Mouse (Mus musculus) brain, adult 2 months (tissue): ENCODE data around the gene Wdr25.

ENCODE experiments used
- DNase-seq: peaks from one replicate; pipeline ENCODE4 v3.0.0; 2011; ENCODE audit warnings: low read depth, low spot score

Wdr25 gene

DNA sequence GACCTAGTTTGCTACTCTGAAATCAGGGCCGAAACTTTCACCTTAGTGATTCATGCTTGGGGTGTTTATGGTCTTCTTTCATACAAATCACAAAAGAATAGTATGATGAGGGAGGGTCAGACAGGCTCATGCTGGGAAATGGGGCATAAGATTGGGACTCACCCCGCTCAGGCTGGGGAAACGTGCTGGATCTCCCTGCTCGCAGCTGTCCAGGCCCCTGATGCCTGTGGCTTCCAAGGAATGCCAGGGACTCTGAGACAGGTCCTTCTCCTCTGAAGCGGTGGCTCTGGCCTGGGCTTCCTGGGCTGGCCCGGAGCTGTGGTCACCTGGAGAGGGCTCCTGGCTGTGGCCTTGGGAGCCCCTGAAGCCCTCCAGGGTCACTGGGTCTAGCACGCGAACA lies 165.2 kb downstream of the Wdr25 start:
- no peak for DNase-seq

DNA sequence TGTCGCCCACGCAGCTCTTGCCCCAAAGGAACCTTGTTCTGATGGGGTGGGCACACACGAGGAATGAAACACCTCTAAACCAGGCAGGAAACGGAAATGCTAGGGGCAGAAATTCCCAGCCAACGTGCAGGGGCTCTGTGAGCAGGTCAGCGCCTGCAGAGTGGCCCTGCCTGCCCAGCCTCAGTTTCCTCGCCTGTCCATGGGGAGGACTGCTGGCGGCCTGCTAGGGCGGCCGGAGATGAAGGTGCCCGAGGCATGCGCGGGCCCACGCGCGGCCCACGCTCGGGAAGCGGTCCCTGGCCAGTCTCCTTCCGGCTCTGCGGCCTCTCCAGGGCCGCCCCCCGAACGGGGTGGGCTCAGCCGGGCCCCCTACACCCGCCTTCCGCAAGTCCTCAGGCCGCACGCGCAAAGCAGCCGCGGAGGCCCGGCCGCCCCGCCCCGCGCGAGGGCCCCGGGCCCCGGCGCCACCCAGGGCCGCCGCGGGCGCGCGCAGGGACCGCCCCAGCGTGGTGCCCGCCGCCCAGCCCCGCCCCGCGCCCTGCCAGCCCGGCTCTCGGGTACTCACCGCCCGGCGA lies 174.2 kb downstream of the Wdr25 start:
- DNase-seq, result peak; percentile 59

DNA sequence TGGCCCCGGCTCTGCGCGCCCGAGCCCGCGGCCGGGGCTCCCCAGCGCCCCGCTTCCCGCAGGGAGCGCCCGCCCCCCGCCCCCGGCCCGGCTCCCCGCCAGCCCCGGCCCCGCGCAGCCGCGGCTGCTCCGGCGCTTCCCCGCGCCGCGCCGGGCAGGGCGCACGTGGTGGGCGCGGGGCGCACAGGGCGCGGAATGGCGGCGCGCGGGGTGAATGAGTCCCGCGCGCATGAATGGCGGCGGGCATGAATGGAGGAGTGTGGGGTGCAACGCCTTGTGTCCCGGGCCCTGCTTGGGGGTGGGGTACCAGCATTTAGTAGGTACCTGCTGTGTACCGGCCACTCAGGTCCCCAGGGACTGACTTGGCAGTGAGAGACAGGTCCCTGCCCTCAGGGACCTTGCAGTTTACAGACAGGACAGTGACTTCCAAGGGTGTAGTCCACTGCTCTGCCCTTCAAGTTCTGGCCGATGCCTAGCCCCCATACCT lies 174.8 kb downstream of the Wdr25 start, which contains the start of gene Begain:
Gene Begain (minus strand): TSS at position 51 of the 487 bp plus-strand sequence.
- no peak for DNase-seq

DNA sequence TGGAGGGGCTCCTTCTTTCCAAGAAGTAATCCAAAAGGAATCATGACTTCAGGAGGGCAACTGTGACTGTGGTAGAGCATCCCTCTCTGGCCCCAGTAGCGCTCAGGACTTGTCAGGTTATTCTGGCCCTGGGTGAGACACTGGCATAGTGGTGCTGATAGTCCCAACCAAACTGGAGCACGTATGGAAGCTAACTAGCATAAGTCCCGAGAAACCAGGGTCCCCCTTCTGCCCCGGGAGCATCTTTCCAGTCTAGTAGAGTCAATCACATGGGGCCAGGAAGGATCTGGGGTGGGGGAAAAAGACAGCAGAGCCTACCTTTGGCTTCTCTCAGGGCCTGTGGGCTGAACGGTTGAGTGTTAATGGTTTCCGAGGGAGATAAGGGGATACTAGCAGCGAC lies 175.3 kb downstream of the Wdr25 start:
- DNase-seq, result no peak

DNA sequence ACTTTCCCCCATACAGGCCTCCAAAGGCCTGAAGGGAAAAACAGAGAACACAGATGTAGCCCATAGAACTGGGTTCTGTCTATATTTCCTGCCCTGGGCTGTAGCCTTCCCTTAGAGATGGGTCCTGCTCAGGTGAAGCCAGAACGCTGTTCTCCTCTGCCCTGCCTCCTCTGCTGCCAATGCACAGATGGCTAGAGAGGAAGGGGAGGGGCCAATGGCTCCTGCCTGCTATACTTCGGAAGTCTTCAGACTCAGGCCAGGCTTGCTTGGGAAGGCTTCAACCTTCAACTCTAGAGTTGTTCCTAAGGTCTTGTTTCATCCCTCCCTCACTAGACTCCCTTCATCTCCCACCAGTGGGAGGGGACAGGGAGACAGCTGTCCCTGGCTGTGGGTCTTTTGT lies 176.3 kb downstream of the Wdr25 start:
- no peak for DNase-seq

DNA sequence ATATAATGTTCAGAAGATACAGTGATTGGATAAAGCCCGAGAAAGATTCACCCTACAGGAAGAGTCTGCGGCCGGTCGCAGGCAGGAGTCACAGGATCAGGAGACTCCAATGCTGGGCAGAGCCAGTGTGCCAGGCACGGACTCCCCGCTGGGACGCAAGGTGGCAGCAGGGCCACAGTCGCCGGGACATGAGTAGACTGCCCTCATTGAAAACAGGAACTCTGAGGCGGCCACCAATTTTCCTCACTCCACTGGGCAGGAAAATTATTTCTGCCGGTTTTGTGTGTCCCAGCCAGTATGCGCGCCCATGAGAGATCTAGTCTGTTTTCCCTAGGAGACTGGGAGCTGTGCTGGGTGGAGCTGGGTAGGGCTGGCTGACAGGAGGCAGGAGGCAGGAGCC lies 177.8 kb downstream of the Wdr25 start:
- DNase-seq, result peak; percentile 73

DNA sequence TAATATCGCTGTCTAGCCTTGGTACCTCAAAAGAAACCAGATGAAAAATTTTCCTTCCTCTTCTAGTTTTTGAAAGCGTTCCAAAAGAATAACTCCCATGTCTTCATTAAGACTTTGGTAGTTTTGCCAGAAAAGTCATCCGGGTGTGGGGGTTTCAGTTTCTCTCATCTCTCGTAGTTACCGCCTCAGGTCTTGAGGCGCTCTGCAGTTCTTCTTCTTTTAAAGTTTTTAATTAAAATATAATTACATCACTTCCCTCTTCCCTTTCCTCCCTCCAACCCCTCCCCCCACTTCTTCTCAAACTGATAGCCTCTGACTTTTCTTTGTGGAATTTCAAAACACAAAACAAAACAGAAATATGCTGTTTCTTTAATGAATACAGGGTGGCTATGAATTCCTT lies 180.7 kb downstream of the Wdr25 start:
- no peak for DNase-seq

DNA sequence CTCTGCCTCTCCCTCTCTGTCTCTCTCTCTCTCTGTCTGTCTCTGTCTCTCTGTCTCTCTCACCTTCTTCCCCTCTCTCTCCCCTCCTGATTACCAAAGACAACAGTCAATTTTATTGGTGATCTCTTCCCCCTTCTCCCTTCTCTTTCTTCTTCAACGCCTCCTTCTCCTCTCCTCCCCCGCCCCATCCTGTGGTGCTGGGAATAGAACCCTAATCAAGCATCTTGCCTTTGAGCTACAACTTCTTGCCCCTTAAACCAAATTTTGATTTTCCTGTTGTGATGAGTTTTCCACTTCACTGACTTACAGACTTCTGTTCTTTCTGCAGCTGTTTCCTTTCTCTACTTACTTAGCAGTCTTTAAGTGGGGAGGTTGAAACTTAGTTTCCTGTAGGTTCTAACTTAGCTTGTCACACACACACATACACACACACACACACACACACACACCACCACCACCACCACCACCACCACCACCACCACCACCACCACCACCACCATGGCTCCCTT lies 181.4 kb downstream of the Wdr25 start:
- no peak for DNase-seq

DNA sequence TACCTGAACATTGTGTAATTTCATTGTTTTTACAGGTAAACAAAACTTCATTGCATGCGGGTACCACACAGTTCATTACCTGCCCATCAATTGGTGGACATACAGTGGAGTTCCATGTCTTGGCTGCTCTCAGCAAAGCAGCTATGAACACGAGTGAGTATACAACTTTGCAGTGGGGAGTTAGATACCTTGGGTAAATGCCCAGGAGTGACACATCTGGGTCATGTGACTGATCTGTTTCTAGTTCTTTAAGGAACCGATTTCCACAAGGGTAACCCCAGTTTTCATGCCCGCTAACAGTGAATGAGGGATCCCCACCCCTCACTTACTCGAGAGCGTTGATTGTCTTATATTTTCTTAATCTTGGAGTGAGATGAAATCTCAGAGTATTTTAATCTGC lies 183.6 kb downstream of the Wdr25 start:
- DNase-seq, result no peak
